Mouse (Mus musculus) liver, embryonic 14.5 days (tissue): ENCODE measurements at regions not wholly inside any gene's neighbourhood (a gene's known extent, or its start where the extent isn't known, plus 50 kb on each side); places are given as distances from the start of the nearest gene placed in this dataset.
A peak's percentile ranks its signal among the peaks of the same experiment; 100 is the strongest.

Source experiments
- CTCF ChIP-seq: IDR thresholded peaks from 2 replicates; pipeline ENCODE4 v1.5.1; 2016; ENCODE audit warnings: antibody characterized with exemption, low read depth, control low read depth
- EP300 ChIP-seq: IDR thresholded peaks from 2 replicates; pipeline ENCODE4 v1.6.1; 2016; ENCODE audit warnings: antibody characterized with exemption, low read depth

GRCm38 (mm10) chr3:73134316-73134715 is 76.7 kb upstream of the Slitrk3 start:
- TF ChIP-seq CTCF (peak; percentile 42), EP300 (no peak)
